Mouse (Mus musculus): ENCODE measurements at regions not wholly inside any gene's neighbourhood (a gene's known extent, or its start where the extent isn't known, plus 50 kb on each side); places are given as distances from the start of the nearest gene placed in this dataset.

- no peak overlapping the region for H3K4me3 ChIP-seq
- no peak overlapping the region for H3K4me2 ChIP-seq
- H3K4me1 ChIP-seq = no peaks in the 10 kb centered on the region
- no peaks in the 10 kb centered on the region for H3K9me3 ChIP-seq
- no peak overlapping the region for H3K9ac ChIP-seq
- H3K27me3 ChIP-seq (replicated peaks) = no peaks in the 10 kb centered on the region
- ATAC-seq (replicated peaks) = no peak
- 58% methylated on average over 15 of the region's 15 CpGs for WGBS
- H3K36me3 ChIP-seq (replicated peaks) = no peaks in the 10 kb centered on the region
- H3K27ac ChIP-seq = no peak overlapping the region
Observed at GRCm38 (mm10) chr6:117675059-117675800, 165.8 kb upstream of the Zfp637 start.

- H3K4me3 ChIP-seq = no peak overlapping the region
- H3K9me3 ChIP-seq = no peaks in the 10 kb centered on the region
- H3K4me1 ChIP-seq = no peaks in the 10 kb centered on the region
- WGBS = 67% methylated on average over 10 of the region's 10 CpGs
- H3K27ac ChIP-seq = no peak overlapping the region
- no peaks in the 10 kb centered on the region for H3K36me3 ChIP-seq (replicated peaks)
- ATAC-seq (replicated peaks) = no peak
- H3K27me3 ChIP-seq (replicated peaks) = no peaks in the 10 kb centered on the region
- H3K9ac ChIP-seq = no peak overlapping the region
- H3K4me2 ChIP-seq = no peak overlapping the region
Observed at GRCm38 (mm10) chr6:117676064-117676821, 164.7 kb upstream of the Zfp637 start.

GRCm38 (mm10) chr6:117677062-117677461 is 163.9 kb upstream of the Zfp637 start:
- no peak overlapping the region for H3K4me2 ChIP-seq
- no peaks in the 10 kb centered on the region for H3K36me3 ChIP-seq (replicated peaks)
- 54% methylated on average over 7 of the region's 7 CpGs for WGBS
- no peaks in the 10 kb centered on the region for H3K9me3 ChIP-seq
- no peak overlapping the region for H3K4me3 ChIP-seq
- H3K9ac ChIP-seq = no peak overlapping the region
- H3K27ac ChIP-seq = no peak overlapping the region
- no peaks in the 10 kb centered on the region for H3K4me1 ChIP-seq
- H3K27me3 ChIP-seq (replicated peaks) = no peaks in the 10 kb centered on the region
- no peak for ATAC-seq (replicated peaks)

GRCm38 (mm10) chr6:117677821-117678220 is 163.2 kb upstream of the Zfp637 start:
- ATAC-seq (replicated peaks) = no peak
- Histone ChIP-seq H3K9ac (no peak overlapping the region), H3K9me3 (no peaks in the 10 kb centered on the region), H3K27me3 (replicated peaks) (no peaks in the 10 kb centered on the region), H3K36me3 (replicated peaks) (no peaks in the 10 kb centered on the region), H3K4me2 (no peak overlapping the region), H3K4me1 (no peaks in the 10 kb centered on the region), H3K4me3 (no peak overlapping the region), H3K27ac (no peak overlapping the region)
- WGBS = 87% methylated on average over 2 of the region's 2 CpGs

GRCm38 (mm10) chr6:117678276-117678675 is 162.7 kb upstream of the Zfp637 start:
- Histone ChIP-seq H3K4me2 (no peak overlapping the region), H3K27ac (no peak overlapping the region), H3K9ac (no peak overlapping the region), H3K4me1 (no peaks in the 10 kb centered on the region), H3K27me3 (replicated peaks) (no peaks in the 10 kb centered on the region), H3K9me3 (no peaks in the 10 kb centered on the region), H3K36me3 (replicated peaks) (no peaks in the 10 kb centered on the region), H3K4me3 (no peak overlapping the region)
- WGBS = 74% methylated on average over 5 of the region's 5 CpGs
- ATAC-seq (replicated peaks) = no peak

- Histone ChIP-seq H3K9ac (no peak overlapping the region), H3K4me3 (no peak overlapping the region), H3K9me3 (no peaks in the 10 kb centered on the region), H3K4me1 (no peaks in the 10 kb centered on the region), H3K27ac (no peak overlapping the region), H3K36me3 (replicated peaks) (no peaks in the 10 kb centered on the region), H3K4me2 (no peak overlapping the region), H3K27me3 (replicated peaks) (no peaks in the 10 kb centered on the region)
- WGBS = 83% methylated on average over 4 of the region's 4 CpGs
- no peak for ATAC-seq (replicated peaks)
Observed at GRCm38 (mm10) chr6:117678877-117679276, 162.1 kb upstream of the Zfp637 start.

- Histone ChIP-seq H3K36me3 (replicated peaks) (no peaks in the 10 kb centered on the region), H3K9me3 (no peaks in the 10 kb centered on the region), H3K9ac (no peak overlapping the region), H3K4me2 (no peak overlapping the region), H3K27me3 (replicated peaks) (no peaks in the 10 kb centered on the region), H3K27ac (no peak overlapping the region), H3K4me1 (no peaks in the 10 kb centered on the region), H3K4me3 (no peak overlapping the region)
- WGBS = 92% methylated on average over 9 of the region's 9 CpGs
- no peak for ATAC-seq (replicated peaks)
Observed at GRCm38 (mm10) chr6:117686212-117686611, 154.8 kb upstream of the Zfp637 start.

- Histone ChIP-seq H3K27me3 (replicated peaks) (no peaks in the 10 kb centered on the region), H3K9me3 (no peaks in the 10 kb centered on the region), H3K27ac (no peak overlapping the region), H3K9ac (no peak overlapping the region), H3K4me3 (no peak overlapping the region), H3K36me3 (replicated peaks) (no peaks in the 10 kb centered on the region), H3K4me1 (no peaks in the 10 kb centered on the region), H3K4me2 (no peak overlapping the region)
- ATAC-seq (replicated peaks) = no peak
- 76% methylated on average over 2 of the region's 2 CpGs for WGBS
Observed at GRCm38 (mm10) chr6:117687045-117687444, 153.9 kb upstream of the Zfp637 start.

- Histone ChIP-seq H3K9me3 (no peaks in the 10 kb centered on the region), H3K4me3 (no peak overlapping the region)
- ATAC-seq (replicated peaks) = no peak
Observed at GRCm38 (mm10) chr6:117688664-117689178, 152.3 kb upstream of the Zfp637 start.

GRCm38 (mm10) chr6:117700286-117700685 is 140.7 kb upstream of the Zfp637 start:
- Histone ChIP-seq H3K4me2 (no peak overlapping the region), H3K27me3 (replicated peaks) (no peaks in the 10 kb centered on the region), H3K9me3 (no peaks in the 10 kb centered on the region), H3K27ac (no peak overlapping the region), H3K4me3 (no peak overlapping the region), H3K36me3 (replicated peaks) (no peaks in the 10 kb centered on the region), H3K9ac (no peak overlapping the region), H3K4me1 (no peaks in the 10 kb centered on the region)
- ATAC-seq (replicated peaks) = no peak
- 78% methylated on average over 5 of the region's 5 CpGs for WGBS

More at GRCm38 (mm10) chr6:117688664-117689178, 152.3 kb upstream of the Zfp637 start:
- Histone ChIP-seq H3K27ac (no peak overlapping the region), H3K9ac (no peak overlapping the region), H3K4me2 (no peak overlapping the region), H3K27me3 (replicated peaks) (no peaks in the 10 kb centered on the region), H3K36me3 (replicated peaks) (no peaks in the 10 kb centered on the region), H3K4me1 (no peaks in the 10 kb centered on the region)
- WGBS = 82% methylated on average over 8 of the region's 8 CpGs

GRCm38 (mm10) chr6:117701547-117701946 is 139.4 kb upstream of the Zfp637 start:
- no peak overlapping the region for H3K4me3 ChIP-seq
- no peaks in the 10 kb centered on the region for H3K4me1 ChIP-seq
- H3K4me2 ChIP-seq = no peak overlapping the region
- no peak for ATAC-seq (replicated peaks)
- no peak overlapping the region for H3K9ac ChIP-seq
- no peaks in the 10 kb centered on the region for H3K36me3 ChIP-seq (replicated peaks)
- no peaks in the 10 kb centered on the region for H3K9me3 ChIP-seq
- no peaks in the 10 kb centered on the region for H3K27me3 ChIP-seq (replicated peaks)
- H3K27ac ChIP-seq = no peak overlapping the region
- WGBS = 89% methylated on average over 5 of the region's 5 CpGs

- H3K4me1 ChIP-seq = no peaks in the 10 kb centered on the region
- no peak overlapping the region for H3K4me3 ChIP-seq
- no peaks in the 10 kb centered on the region for H3K36me3 ChIP-seq (replicated peaks)
- no peaks in the 10 kb centered on the region for H3K9me3 ChIP-seq
- no peak for ATAC-seq (replicated peaks)
- no peak overlapping the region for H3K4me2 ChIP-seq
- WGBS = 72% methylated on average over 2 of the region's 2 CpGs
- H3K27ac ChIP-seq = no peak overlapping the region
- H3K9ac ChIP-seq = no peak overlapping the region
- no peaks in the 10 kb centered on the region for H3K27me3 ChIP-seq (replicated peaks)
Observed at GRCm38 (mm10) chr6:117706006-117706405, 135.0 kb upstream of the Zfp637 start.
